Mouse (Mus musculus) retina, adult 2 months (tissue): ENCODE data around the gene Zfp598.
"Not testable (repeated sequence)": the region's sequence is repeated elsewhere in the genome, so short reads cannot be mapped to it uniquely, and the experiment has no call there.

Experiments
- DNase-seq: peaks from one replicate; pipeline ENCODE4 v3.0.0-alpha.2; 2012; ENCODE audit warnings: low read depth, low spot score

Gene Zfp598

DNA sequence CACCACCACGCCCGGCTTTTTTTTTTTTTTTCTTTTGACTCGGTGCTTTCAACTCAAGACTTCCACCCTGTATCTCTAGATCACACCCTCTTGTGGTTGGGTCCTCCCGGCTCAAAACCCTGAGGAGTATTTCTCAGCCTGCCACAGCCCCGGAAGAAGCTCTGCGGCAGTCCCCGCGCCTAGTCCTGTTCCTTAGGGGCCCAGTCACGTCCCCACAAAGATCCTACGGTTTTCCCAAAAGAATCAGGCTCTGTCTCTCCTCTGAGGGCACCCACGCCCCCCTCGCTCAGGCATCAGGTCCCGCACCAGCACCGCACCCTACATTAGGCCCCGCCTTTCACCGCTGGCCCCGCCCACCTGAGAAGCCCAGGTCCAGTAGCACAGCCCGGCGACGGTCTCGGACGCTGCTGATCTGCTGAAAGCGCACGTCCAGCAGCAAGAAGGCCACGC lies 17.7 kb downstream of the Zfp598 start:
- no peak for DNase-seq

DNA sequence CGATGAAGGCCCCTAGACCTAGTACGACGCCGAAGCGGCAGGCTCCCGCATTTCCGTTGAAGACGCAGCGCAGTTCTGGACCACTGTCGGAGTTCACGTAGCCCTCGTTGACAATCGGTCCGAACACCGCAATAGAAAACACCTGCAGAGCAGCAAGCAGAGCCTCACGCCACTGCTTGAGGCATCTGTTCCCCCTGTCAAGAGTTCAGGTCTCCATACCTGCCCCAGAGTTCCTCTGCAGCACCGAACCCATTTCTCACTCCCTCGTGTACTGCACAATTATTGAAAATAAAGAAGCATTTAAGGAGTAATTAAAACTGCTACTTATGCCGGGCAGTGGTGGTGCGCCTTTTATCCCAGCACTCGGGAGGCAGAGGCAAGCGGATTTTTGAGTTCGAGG lies 18.1 kb downstream of the Zfp598 start:
- no peak for DNase-seq

DNA sequence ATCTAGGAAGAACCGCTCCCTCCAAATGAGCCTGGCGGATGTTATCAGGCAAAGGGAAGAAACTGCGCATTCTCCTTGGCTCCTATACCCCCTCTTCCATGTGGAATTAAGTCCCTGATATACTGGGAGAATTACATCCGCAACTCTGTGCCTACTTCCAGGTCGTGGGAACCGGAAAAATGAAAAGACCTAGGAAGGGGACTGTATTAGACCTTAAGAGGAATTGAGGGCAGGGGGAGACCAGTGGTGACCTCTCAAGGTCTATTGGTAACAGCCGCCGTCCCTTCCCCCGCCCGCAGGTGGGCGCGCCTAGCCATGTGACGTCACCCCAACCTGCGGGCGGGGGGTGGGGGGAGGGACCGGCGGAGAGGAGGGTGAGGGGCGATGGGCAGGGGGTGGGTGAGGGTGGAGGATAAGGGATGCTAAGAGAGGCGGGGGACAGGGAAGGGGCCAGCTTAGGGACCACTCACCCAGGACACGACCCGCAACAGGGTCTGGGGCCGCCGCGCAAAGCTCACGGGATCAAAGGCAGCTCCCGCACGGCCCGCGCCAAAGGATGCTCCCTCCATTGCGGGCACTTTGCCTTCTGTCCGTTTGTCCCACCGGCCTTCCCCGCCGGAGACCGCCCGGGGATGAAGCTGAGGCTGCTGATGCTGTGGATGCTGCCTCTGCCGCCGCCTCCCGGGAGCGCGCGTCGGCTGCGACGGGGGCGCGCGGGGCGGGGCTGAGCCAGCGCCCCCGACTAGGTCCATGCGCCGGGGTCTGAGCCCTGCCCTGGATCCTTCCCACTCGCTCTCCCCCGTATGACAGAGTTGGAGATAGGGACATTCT lies 20.0 kb downstream of the Zfp598 start, which contains the start of gene Syngr3:
Gene Syngr3 (minus strand): TSS at position 705 of the 831 bp plus-strand sequence.
- no peak for DNase-seq

DNA sequence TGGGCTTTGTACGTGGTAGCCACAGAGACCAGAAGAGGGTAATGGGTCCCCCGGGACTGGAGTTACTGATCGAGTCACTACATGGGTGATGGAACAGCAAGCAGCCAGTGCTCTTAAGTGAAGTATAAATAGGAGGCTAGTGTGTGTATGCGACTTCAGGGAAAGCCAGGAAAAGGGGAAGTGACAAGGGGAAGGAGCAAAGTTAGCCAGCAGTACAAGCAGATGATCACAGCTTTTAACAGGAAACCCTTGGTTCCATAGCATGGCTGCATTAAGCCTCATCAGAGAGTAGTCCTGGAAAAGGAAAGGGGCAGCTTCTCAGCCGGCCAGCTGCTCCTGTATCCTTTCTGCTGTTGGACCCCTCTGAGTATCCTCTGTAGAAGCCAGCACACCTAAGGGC lies 22.9 kb downstream of the Zfp598 start:
- no peak for DNase-seq

DNA sequence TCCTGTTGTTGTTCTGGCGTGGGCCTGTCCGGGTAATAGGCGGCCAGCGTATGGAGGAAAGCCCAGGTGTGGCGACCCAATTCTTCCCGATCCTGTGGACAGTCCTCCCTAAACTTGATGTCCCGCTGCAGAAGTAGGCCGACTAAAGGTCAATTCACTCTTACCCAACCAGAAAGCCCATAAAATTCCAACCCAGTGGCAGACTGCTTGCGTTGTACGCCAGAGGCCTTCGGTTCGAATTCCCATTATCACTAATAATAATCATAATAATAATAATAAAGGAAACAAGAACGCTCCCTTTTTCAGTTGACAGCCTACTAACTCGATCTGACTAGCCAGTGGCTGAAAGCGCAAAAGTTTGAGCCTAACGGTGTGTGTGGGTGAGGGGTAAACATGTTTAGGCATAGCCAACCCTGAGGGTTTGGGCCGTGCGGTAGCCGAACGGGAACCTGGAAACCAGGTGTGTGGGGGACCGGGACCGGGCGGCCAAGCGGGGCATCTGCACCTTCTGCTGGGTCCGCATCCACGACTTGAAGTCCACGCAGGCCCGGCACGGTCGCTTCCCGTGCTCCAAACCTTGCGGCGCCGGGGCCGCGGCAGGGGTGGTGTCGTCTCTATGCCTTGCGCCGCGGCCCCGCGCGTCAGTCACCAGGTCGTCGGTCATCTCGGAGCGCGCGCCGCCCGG lies 26.0 kb downstream of the Zfp598 start:
- no peak for DNase-seq

DNA sequence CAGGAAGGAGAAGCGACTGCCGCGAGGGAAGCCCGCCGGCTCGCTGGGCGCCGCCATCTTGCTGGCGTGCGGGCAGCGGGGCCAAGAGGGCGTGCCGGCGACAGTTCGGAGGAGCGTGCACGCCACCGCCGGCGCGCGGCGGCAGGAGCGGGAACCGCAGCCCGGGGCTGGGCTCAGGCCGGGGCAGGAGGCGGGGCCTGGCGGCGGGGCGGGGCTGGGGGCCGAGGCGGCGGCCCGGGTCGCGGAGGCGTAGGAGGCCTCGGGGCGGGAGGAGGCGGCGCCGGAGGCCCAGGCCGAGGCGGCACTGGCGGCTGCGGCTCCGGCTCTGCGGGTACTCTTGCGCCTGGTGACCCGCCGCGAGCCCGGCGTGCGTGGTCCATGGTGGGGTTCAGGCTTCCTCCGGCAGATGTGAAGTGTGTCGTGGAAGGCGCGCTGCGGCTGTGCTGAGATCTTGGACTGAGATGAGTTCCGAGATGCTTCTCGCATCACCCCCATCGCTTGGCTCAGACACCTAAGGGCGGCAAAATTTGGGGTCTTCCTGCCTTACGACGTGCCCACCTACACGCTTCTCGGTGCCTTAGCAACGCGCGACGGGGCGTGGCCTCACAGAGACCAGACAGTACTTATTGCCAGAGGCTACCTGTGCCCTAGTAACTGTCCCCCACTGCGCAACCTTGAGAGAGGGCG lies 26.7 kb downstream of the Zfp598 start, which contains the start of the genes Gfer and Noxo1:
Gene Gfer (minus strand): TSS at position 146 of the 687 bp plus-strand sequence.
Gene Noxo1 (plus strand): TSS at position 224 of the 687 bp plus-strand sequence.
- DNase-seq: peak; percentile 65

DNA sequence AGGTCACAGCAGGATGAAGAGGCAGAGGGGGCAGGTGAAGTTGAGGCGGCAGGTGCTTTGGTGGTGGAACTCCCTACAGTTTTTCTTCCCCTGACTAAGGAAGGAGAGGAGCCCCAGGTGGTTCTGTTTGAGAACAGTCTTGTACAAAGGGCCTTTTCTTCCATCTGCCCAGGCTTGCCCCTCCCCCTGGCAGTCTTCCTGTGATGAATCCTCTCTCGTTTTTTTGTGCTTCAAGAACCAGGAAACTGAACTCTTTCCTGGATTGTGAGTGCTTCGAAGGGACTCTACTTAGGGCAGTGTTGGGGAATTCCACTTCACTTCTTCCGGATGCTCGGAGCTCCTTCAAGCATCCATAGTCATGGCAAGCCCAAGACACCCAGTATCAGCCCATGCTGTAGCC lies 28.5 kb downstream of the Zfp598 start:
- DNase-seq: no peak

DNA sequence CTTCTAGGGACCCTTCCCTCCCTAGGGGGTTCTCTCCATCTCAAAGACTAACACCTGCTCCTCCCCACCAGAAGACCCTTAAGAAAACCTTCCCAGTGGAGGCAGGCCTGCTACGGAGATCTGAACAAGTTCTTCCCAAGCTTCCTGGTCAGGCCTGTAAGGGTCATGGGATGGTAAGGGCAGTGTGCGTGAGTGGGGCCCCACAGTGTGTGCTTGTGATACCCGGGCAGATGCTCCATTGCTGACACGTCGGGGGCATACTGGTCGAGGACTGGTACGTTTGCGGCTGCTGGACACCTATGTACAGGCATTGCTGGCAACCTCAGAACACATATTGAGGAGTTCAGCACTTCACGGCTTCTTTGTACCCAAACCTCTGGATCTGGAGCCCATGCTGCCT lies 29.2 kb downstream of the Zfp598 start:
- DNase-seq: no peak

DNA sequence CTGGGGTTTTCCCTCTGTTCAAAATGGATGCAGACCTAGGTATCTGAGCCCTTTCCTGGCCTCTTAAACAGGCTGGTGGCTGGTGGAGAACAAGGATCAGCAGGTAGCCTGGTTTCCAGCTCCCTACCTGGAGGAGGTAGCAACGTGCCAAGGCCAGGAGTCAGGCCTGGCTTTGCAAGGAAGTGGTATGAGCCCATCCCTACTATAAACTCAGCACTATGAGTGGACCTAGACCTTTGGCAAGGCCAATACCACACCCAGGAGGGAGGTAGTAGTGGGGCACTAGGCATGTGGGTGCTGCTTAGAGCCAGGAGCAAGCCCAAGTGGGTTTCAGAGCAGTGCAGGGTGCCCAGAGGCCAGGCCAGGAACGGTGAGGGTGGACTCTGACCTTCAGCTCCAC lies 30.0 kb downstream of the Zfp598 start:
- no peak for DNase-seq

DNA sequence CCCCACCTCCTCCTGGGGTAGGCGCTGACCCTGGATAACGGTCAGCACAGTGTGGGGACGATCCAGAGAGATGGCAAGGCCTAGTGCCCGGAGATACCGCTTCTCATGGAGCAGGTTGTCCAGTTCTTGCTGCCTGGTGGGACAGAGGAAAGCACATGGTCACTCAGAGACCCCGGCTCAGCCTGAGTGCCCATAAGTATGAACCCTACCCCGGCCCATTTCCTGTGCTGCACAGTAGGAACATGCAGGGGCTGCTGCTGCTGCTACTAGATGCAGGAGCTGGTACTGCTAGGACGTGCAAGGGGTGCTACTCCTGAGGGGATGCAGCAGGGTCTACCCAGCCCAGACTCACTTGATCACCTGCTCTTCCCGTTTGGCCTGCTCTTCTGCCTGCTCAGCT lies 31.8 kb downstream of the Zfp598 start:
- no peak for DNase-seq

DNA sequence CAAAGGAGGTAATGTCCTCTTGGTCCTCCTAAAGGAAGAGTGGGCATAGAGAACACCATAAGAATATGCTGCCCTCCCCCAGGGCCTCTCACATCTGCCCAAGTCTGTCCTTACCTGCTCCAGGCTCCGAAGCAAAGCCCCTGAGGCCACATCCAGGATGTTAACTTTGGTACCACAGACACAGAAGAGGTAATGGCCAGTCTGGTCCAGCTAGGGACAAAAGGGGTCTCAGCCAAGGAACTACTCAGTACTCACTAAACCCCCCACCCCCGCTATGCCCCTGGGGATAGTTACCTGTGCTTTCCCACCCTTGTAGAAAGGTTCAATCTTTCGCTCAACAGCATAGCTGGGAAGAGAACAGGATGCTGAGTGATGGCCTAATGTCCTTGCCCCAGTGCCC lies 36.3 kb downstream of the Zfp598 start:
- no peak for DNase-seq

DNA sequence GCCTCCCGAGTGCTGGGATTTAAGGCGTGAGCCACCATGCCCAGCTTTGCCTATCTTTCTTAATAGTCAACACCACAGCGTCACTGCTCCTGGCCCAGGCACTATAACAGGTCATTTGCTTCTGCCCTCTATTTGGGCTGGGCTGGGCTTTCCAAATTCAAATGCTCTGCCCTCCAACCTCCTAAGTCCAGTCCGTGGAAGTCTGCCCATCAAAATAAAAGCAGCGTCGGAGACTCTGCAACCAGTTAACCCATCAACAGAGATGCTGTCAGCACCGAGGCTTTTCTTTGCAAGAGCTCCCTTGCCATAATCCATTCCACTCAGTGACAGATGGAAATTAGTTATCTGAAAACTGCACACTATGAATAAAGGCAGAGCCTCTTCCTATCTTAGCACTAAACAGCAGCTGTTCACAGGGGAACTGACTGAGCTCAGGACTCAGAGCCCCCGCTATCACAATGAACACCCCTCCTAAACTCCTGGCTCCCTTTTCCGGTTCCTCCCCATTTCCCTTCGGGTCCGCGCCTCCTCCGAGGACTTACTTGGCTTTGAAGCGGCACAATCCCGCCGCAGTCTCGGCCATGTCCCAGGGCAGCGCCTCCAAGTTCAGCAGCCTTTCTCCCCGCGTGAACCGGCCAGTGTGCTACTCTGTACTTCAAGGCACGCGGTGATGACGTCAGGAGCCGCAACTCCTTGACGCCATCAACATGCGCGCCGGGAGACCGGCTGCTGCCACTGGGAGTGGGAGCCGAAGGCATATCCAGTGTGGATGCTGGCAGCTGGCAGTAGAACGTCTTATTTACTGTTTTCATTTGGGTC lies 37.7 kb downstream of the Zfp598 start, which contains the start of gene Tbl3:
Gene Tbl3 (minus strand): TSS at position 679 of the 819 bp plus-strand sequence.
- peak; percentile 87 for DNase-seq

DNA sequence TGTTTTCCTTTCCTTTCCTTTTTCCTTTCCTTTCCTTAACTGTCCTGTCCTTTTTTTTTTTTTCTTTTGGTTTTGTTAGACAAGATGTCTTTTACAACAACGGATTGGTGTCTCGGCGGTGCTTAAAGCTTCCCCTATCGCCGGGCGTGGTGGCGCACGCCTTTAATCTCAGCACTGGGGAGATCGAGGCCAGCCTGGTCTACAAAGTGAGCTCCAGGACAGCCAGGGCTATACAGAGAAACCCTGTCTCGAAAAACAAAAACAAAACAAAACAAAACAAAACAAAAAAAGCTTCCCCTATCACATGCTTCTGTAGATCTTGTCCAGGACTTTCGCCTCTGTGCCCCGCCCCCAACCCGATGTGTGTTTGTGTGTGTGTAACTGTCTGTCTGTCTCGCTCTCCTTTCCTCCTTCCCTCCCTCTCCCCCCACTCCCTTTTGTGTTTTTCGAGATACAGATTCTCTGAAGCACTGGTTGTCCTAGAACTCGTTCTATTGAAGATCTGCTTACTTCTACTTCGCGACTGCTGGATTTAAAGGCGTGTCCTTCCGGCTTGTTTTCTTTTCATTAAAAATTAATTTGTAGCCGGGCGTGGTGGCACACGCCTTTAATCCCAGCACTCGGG lies 38.4 kb downstream of the Zfp598 start:
- no peak for DNase-seq

DNA sequence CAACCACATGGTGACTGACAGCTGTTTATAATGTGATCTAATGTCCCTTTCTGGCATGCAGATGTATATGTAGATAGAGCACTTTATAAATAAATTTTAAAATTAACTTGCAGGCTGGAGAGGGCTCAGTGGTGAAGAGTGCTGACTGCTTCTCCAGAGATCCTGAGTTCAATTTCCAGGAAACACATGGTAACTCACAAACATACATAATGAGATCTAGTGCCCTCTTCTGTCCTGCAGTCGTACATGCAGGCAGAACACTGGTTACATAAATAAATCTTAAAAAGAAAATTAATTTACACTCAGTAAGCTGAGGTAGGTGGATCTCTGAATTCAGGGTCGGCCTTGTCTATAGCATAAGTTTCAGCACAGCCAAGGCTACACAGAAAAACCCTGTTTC lies 39.2 kb downstream of the Zfp598 start:
- no peak for DNase-seq

DNA sequence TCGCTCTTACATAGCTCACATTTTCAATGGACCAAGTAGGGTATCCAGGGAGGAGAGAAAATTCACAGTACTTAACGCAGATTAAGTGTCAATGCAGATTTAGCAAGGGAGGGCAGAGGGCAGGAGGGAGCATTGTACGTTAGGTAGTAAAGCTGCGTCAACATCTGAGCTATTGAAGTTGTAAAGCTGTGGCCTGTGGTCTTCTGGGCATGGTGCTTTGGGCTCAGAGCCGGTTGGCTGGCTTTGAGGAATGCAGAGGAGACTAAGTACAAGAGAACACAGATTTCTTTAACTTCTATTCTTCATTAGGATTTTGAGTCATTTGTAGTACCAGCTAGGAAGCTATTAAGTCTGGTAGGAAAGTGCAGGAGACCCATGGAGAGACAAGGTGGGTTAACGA lies 46.1 kb downstream of the Zfp598 start:
- DNase-seq: no peak

DNA sequence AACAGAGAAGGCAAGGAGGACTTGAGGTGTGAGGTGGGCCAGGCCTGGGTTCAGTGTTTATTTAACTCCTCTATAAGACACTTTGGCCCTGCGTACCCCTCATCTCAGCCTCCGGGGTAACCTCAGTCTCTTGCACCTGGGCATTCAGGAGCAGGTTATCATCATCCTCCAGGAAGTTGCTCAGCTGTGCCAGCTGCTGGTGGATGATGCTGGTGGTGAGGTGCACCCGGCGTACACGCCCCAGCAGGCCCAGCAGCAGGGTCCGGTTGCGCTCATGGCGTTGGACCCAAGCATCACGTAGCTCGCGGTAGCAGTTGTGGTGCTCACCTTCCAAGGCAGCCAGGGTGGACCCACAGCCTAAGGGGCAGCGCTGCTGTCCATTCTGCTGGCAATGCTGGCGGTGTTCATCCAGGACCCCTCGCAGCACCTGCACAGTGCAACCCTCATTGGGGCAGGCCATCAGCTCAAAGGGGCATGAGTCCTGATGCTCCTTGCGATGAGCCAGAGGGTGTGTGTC lies 46.7 kb downstream of the Zfp598 start:
- DNase-seq: no peak

DNA sequence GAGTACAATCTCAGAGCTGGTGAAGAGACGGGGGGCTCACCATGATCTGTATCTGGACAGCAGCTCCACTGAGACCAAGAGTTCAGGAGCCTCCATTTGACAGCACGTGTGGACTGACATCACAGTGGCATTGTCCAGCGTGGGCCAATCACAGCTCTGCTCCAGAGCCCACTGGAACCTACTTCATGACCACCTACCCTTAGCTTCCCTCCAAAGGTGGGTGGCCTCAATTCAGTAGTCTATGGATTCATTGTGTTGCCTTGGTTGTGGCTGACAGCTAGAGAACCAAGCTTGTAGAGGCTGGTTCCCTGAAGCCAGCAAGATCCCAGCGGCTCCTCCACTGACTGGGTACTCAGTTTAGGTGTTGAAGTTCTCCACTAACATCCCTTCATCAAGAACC lies 48.5 kb downstream of the Zfp598 start, which contains the start of the genes Rnf151 and Rps2:
Gene Rnf151 (minus strand): TSS at position 121 of the 400 bp plus-strand sequence.
Gene Rps2 (plus strand): TSS at position 174 of the 400 bp plus-strand sequence.
- DNase-seq: no peak

DNA sequence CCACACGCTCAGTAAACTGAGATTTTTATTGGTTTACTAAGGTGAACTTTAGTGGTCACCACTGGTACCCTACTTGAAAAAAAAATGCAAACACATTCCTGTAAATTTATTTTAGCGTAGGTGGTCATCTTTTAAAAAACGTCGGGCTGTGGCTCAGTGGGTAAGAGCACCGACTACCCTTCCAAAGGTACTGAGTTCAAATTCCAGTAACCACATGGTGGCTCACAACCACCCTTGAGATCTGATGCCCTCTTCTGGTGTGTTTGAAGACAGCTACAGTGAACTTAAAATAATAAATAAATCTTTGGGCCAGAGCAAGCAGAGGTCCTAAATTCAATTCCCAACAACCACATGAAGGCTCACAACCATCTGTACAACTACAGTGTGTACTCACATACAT lies 49.5 kb downstream of the Zfp598 start:
- not testable (repeated sequence) for DNase-seq

DNA sequence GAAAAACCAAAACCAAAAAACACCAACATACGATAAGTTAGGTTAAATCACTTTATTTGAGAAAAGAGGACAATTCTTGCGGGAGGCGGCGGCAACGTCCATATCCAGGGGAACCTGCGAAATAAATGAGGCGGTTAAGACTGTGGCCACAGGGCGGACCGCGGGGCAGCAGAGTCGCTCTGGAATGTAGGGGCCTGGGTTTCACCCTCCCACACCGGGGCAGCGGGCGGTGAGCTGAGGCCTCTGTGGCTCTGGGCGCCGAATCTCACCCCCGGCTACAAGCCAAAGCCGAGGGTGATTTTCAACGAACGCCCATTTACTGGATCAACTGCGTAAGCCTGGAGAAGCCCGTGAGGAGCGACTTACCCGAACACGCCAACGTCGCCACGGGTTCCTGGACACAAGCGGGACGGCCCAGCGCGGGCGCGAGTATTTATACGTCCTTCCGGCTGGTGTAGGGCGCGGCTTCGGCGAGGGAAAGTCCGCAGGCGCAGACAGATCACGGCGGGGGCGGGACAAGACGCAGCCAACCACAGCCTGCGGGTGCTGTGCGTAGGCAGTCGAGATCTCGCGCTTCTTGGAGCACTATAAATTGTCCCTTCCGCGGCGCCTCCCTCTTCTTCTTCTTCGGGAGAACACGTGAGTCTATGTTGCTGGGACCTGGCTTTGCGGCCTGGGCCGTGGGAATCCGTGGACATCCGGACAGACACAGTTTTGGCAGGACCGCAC lies 50.2 kb downstream of the Zfp598 start:
- peak; percentile 94 for DNase-seq

DNA sequence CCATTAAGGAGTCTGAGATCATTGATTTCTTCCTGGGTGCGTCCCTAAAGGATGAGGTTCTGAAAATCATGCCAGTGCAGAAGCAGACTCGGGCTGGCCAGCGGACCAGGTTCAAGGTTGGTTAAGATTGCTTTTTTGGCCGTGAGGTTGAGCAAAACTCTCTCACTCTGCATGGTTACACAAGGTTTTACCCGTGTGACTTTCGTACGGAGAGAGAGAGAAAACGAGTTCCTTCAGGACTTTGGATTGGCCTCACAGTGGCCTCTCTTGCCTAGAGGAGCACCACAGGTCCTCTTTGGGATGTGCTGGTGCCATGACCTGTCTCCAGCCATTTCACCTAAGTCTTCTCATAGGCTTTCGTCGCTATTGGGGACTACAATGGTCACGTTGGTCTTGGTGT lies 51.1 kb downstream of the Zfp598 start:
- not testable (repeated sequence) for DNase-seq
